Mouse (Mus musculus) left cerebral cortex, adult 11 months (tissue): ENCODE measurements around the gene Ntm.

ENCODE experiments used
- DNase-seq: peaks from one replicate; pipeline ENCODE4 v3.0.0; 2022; ENCODE audit warnings: low spot score

Ntm gene

DNA sequence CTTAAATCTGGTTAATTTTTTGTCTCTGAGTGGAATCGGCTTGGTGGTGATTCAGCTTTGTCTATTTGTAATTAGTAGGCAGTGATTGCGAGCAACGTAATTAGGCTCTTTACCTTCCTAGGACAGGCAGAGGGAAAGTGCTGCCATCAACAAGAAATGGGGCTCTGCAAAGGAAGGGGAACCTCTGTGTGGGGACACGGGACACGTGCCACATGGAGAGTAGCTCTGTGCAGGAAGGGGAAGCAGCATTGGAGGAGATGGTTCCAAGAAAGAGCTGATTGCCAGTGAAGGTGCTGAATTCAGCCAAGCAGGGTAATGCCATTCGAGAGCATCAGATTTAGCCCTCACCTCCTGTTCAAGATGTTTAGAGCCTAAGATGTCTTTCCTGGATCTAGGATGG, 936.5 kb downstream of the Ntm start:
- no peak for DNase-seq

DNA sequence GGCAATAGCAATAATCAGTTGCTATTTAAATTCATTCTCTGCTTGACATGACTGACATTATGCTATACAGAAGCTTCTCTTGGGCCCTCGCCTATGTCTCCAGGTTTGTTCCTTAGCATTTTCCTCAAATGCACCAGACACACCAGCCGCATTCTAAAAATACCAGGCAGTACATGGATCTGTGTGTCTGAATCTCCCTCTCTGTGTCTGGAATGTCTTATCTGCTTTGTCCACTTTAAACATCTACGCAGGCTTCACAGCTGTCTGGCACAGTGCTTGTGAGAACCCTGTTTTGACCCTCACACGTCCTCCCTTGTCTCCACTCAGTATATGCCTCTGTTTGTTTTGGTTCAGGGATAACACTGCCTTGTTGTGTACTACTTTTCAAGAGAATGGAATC, 937.3 kb downstream of the Ntm start:
- DNase-seq, result no peak

DNA sequence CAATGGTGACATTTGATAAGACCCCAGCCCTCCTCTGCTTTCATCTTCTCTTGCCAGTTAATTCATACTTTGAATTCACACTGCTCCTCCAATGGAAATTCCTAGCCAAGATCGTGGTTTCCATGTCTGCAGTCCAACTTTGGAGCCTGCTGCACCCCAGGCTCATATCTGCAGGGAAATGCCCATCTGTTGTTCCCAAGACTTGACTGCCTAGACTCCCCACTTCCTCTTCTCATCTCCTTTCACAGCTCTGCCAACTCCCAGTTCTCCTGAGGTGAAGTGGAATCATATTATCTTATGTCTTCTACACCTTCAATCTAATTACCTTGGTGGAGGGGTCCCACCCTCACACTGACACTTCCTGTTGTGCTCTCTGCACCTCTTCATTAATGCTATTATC, 937.8 kb downstream of the Ntm start:
- no peak for DNase-seq

DNA sequence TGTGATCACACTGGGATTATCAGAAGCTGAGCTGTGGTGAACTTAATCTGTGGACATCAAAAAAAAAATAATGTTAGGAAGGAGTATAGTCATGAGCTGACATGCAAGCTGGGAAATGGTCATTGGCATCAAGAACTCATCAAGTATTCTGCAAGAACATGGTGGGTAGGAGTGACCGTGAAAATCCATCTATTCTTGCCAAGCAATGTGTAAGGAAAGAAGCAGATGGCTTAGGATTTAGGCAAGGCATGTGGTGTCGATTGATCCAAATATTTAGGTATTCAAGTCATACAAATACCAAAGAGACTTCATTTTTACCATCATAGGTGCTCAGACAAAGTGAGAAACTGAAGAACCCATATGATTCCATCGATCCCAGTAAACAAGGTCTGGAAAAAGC, 946.1 kb downstream of the Ntm start:
- DNase-seq, result no peak

DNA sequence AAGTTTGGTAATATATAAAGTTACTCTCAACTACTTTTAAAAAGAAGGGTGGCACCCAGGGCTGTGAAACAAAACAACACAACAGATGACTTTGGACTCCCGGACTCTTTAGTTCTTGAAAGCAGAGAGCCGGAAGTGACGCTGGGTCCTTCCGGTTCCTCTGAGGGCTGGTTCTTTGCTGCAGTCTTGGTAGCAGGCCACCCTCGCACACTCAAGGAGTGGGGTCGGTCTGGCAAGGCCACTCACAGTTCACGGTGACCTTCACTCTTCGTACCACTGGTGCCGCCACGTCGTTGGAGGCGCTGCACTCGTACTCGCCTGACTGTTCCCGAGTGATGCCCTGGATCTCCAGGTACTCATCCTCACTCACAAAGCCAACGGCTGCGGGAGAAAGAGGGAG, 949.1 kb downstream of the Ntm start:
- DNase-seq, result no peak

DNA sequence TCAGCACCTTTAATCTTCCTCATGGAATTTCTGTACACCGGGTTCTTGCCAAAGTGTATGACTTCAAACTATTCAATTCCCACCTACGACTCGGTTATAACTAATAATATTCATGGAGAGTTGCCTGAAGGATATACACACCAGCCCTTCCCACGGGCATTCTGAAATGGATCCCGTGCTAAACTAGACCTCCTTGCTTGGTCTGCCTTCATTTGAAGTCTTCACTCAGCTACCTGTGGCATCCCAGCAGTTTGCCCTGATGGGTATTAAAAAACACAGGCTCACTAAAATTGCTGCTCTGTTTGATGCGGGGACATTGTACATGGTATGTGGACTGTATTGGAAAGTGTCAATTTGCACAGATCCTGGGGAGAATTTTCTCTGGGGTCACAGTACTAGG, 950.4 kb downstream of the Ntm start:
- no peak for DNase-seq

DNA sequence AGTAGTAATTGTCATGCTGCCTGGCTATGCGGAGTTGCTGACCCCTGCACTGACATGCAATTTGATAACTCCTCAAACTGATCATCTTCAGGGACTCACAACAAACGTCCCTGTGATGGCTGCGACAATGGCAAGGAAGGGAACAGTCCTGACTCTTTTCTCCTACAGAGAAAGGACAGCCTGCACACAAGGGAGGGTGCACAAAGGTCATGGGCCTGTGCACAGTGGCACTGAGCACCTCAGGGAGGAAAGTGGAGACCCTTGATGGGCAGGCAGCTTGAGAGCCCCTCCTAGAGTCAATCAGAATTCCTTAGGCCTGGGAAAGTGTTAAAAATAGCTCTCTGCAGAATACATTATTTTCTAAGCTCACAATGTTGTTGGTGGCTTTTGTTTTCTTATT, 951.5 kb downstream of the Ntm start:
- no peak for DNase-seq

DNA sequence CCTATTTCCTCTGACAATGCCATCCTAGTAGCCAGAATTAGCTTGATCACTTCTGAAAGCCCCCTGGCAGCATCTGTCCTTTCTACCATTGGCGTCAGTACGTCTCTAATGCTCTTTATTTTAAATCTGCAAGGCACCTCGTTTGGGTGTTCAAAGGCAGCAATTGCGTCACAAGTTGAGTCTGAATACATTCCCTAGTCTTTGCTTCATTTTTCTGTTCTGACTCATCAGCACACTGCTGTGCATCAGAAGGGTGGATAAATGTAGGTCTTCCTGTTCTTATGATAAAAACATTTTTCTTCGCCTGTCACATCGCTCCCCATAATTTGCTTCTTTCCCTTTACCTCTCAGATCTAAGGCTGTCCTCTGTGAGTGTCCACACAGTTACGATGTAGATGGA, 958.4 kb downstream of the Ntm start:
- peak; percentile 19 for DNase-seq

DNA sequence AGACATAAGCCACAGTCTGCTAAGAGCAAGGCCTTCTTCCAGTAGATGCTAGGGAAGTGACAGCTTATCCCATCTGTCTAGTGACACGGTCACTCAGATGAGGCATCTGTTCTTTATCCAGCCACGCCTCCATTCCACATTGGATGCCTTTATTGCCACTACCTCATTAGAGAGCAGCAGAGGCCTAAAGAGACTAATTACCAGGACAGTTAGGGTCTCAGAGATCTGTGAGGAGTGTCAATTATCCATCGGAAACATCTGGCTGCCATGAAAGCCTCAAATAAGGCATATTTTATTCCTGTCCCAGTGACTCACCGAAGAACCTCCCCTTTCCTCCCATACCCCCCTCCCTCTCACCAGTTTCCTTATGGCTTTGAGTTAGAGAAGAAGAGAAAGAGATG, 963.0 kb downstream of the Ntm start:
- DNase-seq, result no peak

DNA sequence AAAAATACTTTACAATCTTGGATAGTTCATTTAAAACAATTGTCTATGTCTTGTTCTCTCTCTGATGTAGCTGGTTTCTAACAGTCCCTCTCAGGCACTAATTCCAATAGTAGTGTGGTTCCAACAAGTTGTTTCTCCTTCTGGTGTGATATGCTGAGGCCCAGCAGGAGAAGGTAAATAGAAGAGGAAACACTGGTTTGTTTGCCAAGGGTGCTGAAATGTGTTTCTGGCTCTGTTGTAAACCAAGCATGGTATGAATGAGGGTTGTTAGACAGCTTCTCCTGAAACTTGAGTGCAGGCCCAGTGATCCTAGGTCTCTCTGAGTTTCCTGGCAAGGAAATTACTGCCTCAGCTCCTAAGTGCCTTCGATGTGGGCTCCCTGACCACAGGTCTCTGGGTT, 985.7 kb downstream of the Ntm start:
- DNase-seq, result no peak

DNA sequence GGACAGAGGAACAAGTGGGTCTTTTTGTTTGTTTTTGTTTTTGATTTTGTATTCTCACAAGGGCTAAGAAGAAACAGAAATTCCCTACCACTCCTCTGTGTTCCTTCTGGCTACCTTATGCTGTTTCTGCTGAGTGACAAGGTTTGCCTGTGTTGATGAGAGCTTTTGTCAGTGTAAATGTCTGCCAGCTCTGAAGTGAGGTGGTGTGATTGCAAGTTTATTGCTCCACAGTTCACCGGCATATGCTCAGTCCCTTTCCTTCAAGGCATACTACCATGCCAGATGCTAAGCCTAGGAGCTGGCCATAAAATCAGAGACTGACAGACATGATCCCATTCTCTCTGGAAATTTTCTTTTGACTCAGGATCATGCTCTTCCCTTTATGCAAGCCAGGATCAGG, 993.5 kb downstream of the Ntm start:
- no peak for DNase-seq
